Mouse (Mus musculus): ENCODE results near the gene Myadml2.

Myadml2 gene

DNA sequence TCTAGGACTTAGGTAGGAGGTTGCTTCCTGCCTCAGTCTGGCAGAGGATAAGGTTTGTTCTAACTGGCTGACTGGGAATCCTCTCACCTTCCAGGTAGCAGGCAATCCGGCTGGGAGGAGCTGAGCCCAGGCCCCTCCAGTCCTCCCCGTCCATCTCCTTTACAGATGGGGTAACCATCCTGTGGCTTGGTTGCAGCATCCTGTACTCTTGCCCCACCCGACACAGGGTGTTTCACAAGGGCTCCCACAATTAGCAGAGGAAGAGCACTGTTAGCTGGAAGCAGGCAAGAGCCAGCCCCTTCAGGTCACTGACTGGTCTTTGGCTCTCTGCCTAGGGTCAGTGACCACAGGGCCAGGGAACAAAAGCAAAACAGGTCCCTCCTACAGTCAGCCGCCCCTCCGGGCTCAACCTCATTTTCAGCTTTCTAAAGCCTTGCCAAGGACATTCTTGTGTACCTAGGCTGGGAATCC is 17.5 kb downstream of the Myadml2 start:
- no peak for DNase-seq (ENCODE audit: low spot score in 2 of 2)

DNA sequence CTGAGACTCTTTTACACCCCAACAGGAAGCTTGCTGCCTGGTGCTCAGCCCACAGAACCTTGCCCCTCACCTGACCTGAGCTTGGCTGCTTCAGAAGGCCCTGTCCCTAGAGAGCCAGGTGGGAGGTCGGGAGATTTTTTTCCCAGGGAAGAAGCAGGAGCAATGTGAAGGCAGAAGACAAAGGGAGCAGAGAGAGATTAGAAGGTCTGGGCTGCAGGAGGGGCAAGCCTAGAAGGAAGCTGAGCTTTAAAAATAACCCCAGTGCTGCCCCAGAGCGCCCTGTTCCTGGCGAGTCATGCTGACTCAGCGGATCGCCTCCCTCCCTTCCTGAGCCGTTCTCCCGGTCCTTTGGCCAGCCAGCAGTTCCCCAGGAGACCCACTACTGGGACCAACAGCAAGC is 18.0 kb downstream of the Myadml2 start:
- DNase-seq (ENCODE audit: low spot score in 2 of 2): no peak

- no peak for DNase-seq (ENCODE audit: low spot score in 2 of 2)
Measured at GRCm38 (mm10) chr11:120629341-120629730, 18.6 kb downstream of the Myadml2 start.

GRCm38 (mm10) chr11:120628601-120629340 is 19.2 kb downstream of the Myadml2 start:
- no peak for DNase-seq (ENCODE audit: low spot score in 2 of 2)

GRCm38 (mm10) chr11:120627468-120628300 is 20.3 kb downstream of the Myadml2 start:
- no peak for DNase-seq (ENCODE audit: low spot score in 2 of 2)

- DNase-seq (ENCODE audit: low spot score in 2 of 2): no peak
Measured at GRCm38 (mm10) chr11:120626785-120627467, 21.0 kb downstream of the Myadml2 start.

DNA sequence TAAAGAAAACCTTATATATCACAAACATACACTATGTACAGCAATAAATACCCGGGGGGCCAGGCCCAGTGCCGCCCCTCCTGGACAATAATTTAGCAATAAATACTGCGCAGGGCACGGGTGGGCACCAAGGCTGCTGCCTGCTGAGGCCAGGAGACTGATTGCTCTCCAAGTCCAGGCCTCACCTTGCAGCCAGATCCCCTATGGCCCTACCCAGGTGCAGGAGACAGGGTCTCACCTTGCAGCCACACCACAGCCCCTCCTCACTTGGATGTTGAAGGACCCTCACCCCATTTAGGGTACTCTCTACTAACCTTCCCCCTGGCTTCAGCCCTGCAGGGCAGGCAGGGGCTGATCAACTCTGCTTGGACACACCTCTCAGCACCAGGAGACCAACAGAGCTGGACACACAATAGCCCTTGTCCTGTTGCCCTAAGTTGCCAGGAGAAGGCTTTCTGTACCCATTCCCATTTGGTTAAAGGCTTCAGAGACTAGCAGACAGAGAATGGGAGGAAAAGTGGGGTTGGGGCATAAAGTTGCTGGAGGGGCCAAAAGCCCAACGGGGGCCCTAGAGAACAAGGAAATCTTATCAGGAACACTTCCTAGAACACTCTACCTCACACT is 22.7 kb downstream of the Myadml2 start, which contains the start of gene Sirt7:
Gene Sirt7, minus strand, starts transcription at position 89 of the 624 bp plus-strand sequence.
- DNase-seq (ENCODE audit: low spot score in 2 of 2): no peak

- DNase-seq (ENCODE audit: low spot score in 2 of 2): peak; percentile 81 to 82
Measured at GRCm38 (mm10) chr11:120624680-120625111, 23.3 kb downstream of the Myadml2 start.

DNA sequence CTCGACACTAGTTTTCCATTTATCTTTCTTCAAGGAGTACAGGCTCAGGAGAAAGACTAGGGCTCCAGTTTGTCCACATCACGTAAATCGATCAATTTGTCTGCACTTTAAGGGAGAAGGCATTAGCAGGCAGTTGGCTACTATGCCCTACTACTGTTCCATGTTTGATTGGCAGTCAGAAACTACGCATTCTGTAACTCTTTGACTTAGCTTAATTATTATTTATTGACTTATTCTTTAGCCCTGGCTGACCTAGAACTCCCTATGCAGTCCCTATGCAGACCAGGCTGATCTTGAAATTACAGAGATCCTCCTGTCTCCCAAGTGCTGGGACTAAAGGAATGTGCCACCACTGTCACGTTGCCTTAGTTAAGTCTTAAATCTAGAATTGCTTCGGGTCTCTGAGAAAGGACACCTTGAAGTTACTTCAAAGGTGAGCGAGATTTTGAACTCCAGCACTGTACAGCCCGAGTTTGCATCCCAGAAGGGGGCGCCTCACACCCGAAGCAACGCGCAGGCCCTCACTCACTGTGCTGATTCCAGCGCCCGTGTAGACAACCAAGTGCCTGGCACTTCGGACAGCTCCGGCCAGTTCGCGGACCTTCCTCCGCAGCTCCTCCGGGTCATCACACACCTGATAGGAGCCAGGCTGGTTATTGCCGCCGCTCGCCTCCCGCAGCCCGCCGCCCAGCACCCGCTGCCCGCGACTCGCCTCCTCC is 23.8 kb downstream of the Myadml2 start:
- no peak for DNase-seq (ENCODE audit: low spot score in 2 of 2)

GRCm38 (mm10) chr11:120622805-120623204 is 25.2 kb downstream of the Myadml2 start:
- DNase-seq (ENCODE audit: low spot score in 2 of 2): no peak

GRCm38 (mm10) chr11:120620195-120620594 is 27.8 kb downstream of the Myadml2 start:
- DNase-seq (ENCODE audit: low spot score in 2 of 2): no peak

DNA sequence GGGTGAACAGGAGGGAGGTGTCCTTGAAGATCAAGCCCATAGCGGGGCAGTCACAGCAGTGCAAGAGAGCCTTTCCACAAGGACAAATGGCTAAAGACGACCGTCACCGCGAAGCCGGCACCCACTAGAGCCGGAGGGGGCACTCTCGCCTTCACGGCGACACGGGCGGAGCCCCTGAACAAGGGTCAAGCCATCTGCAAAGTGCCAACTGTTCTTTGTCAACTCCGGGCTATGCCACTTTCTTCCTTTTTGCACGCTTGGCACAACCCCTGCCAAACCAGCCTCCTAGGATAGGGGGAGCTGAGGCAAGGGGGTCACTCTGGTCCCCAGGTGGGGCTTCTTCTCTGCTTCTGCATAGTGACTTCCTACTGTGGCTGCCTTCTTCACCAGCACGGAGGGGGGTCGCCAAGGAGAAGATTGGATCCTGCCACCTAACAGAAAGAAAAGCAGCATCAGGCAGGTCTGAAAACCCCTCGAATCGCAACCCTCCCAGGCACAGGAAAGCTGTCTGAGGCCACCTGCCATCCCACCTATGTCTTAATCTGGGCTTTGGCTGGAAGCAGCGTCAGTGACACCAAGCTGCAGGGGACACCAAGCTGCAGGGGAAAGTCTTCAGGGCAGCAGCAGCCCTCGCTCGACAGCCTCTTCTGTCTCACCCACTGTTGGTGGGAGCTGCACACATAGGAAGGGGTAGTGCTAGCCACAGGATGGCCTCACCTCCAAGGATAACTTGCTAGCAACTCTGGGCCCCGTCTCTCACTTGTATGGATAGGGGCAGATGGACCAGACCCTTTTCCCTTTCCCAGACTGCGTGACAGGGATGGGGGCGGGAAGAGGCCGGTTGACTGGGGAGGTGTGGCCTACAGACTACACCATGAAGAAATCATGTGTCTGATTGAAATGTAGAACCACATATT is 29.1 kb downstream of the Myadml2 start:
- DNase-seq (ENCODE audit: low spot score in 2 of 2): no peak

DNA sequence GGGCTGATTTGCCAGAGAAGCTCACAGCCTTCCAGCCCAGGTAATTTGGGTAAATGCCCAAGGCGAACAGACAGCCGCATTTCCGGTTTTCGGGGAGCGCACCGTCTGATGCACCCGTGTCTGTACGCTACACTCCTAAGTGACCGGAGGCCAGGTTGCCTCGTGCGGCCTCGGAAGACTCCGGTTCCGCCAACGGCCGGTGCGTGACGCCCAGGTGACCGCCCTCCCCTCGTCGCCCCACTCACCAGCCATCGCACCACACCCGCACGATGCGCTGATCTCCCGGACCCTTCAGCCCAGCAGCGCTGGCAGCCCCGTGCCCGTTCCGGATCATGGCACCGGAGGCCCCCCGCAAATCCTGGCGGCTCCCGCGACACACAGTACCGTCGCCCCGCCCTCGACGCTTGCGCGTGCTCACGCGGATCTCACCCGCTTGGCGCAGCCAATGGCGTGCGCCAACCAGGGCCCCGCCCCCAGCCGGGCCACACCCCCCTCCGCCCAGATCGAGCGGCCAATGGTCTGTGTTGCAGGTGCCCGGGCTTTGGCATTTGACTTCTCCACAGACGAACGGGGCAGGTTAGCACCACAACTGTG is 30.3 kb downstream of the Myadml2 start, which contains the start of gene Pcyt2:
Gene Pcyt2, minus strand, starts transcription at position 418 of the 594 bp plus-strand sequence.
- DNase-seq (ENCODE audit: low spot score in 2 of 2): peak; percentile 87 to 88

DNA sequence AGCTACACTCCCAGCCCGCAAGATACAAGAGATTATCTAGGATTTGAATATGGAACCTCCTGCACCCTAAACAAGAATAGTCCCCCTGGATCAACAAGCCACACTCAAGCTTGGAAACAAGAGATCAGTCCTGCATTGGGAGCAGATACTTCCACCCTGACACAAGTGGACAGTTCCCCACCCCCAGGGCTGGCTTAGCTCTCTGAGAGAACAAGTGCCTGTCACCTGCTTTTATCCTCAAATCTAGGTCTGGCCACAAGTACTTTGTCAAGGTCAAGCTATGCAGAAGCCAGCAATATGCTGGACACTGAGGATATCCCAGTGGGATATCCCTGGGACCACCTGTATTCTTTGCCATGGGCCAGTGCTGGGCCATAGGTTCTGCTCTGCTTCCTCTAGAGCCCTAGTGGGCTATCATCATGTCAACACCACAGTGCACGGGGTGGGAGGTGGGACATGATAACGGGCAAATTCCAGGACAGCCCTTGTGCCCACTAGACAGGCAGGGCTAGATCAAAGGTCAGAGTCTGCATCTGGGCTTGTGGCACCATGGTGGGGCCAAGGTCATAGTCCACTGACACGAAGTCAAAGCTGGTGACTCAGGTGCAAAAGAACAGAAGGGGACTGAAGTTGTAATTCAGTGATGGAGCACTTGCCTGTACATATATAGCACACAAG is 31.2 kb downstream of the Myadml2 start:
- DNase-seq (ENCODE audit: low spot score in 2 of 2): no peak

DNA sequence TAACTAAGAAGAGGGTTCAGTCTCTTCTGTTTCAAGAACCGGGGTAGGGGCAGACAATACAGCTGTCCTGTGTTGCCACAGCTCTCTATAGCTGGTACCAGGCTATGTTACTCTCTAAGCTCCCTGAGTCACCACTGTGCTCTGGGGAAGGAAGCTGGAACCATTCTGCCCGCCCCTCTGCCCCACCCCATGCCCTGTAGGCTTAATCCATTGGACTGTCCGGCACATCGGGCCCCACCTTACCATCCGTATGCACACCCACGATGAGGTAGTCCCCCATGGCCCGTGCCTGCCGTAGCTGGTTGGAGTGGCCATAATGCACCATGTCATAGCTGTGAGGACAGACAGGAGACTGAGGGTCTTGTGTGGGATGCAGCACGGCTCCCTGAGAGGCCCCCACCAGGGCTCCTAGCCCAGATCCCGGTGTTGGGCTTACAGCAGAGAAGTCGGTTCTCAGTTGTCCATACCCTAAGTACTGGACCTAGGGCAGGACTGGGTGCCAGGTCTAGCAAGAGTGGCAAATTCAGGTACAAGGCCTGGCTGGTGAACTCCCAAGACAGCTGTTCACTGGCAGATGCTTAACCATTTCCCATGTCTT is 32.3 kb downstream of the Myadml2 start:
- no peak for DNase-seq (ENCODE audit: low spot score in 2 of 2)

DNA sequence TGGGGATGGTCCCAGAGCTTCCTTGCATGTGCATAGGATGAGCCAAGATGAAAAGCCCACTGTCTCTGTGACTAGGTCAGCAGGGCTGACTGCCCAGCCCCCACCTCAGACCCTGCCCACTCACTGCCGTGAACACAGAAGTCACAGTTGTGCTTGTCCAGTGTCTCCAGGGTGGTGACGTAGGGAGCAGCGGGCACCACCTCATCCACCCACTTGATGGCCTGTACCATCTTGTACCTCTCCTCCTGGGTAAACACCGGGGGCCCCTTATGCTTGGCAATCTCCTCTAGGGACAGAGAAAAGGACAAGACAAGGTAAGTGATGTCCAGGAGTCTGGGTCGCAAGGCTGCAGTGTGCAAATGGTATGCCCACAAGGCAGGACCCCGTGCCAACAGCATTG is 32.8 kb downstream of the Myadml2 start:
- DNase-seq (ENCODE audit: low spot score in 2 of 2): no peak

DNA sequence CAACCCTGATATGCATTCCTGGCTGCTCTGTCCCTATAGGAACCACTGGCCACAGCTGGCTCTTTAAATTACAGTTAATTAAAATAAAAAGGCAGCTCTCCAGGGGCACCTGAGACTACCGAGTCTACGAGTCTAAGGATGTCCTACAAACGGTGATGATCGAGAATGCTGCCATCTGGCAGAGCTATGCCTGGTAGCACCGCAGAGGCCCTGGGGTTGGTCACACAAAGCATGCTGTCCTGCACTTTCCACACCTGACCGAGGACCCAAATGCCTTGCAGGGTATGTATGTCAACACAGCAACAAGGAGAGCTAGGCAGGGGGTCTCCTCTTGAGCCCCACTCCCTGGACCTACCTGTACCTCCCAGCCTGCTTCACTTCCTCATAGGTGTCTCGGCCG is 34.0 kb downstream of the Myadml2 start:
- no peak for DNase-seq (ENCODE audit: low spot score in 2 of 2)

DNA sequence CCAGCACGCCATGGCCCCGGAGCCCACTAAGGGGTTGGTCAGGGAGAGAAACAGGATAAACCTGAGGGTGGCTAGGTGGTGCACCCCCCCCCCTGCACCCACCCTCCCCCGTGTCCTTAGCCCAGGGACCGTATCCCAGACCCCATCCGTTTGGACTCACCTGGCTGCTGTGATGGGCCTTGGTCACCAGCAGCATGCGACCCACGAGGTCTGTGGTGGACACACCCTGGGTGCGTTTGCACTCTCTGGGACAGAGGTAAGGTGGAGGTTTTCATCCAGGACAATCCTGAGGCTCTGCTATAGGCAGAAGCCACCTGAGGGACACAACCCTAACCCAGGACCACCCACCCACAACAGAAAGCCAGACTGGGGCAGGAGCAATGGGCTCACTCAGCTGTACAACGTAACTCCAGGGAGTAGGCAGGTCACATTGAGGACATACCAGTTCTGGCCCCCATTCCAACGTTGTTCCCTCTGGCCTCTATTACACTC is 34.4 kb downstream of the Myadml2 start:
- DNase-seq (ENCODE audit: low spot score in 2 of 2): no peak
